Mouse (Mus musculus): ENCODE results near the gene Olfr282.

DNA sequence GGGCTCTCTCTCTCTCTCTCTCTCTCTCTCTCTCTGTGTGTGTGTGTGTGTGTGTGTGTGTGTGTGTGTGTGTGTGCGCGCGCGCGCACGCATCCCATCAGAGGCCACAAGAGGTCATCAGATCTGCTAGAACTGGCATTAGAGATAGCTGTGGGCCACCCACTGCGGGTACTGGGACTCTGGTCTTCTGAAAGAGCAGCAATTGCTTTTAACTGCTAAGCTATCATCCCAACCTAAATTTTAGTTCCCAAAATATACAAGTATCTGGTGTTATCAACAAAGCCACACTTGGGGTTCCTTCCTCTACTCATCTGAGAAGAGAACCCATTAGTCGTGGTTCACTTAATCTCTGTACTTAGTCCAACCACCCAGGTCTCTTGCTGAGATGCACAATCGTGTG is 20.8 kb upstream of the Olfr282 start:
- TF ChIP-seq CTCF (IDR thresholded peaks at IDR 0.05; ENCODE audit: borderline replicate concordance, insufficient read depth, low read depth, low read length) (no peak), POLR2A (IDR thresholded peaks at IDR 0.05; ENCODE audit: borderline replicate concordance, insufficient read depth, low read length) (no peak)
